Mouse (Mus musculus): Measurements from ENCODE around the gene Foxs1. TPM values are rescaled to one million over a fixed set of nuclear protein-coding genes. Genes with fewer than 3 reads are reported as not detected.

Foxs1 gene
- polyA plus RNA-seq (2017; shearing (Covaris generic)) = not detected

DNA sequence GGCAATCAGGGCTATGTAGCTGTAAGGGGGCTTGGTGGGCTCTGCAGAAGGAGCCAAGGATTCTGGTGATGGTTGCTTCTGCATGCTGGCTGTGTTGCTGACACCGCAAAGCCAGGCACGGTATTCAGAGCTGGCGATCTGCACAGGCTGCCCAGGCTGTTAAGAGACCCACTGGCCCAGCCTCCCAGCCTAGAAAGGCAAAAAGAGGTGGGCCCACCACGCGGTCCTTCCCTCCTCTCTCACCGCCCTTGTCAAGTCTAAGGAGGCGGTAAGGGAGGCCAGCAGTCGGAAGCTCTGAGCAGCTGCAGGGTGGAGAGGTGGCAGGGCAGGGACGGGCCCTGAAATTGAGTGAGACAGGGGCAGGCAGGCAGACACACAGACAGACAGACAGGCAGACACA, at the start of gene Foxs1:
Gene Foxs1, minus strand, starts transcription at position 161 of the 400 bp plus-strand sequence.

GRCm38 (mm10) chr2:152962091-152962793, 29.2 kb upstream of the Foxs1 start, which contains the start of gene Ttll9:
Gene Ttll9 (plus strand): TSS chr2:152962485.

DNA sequence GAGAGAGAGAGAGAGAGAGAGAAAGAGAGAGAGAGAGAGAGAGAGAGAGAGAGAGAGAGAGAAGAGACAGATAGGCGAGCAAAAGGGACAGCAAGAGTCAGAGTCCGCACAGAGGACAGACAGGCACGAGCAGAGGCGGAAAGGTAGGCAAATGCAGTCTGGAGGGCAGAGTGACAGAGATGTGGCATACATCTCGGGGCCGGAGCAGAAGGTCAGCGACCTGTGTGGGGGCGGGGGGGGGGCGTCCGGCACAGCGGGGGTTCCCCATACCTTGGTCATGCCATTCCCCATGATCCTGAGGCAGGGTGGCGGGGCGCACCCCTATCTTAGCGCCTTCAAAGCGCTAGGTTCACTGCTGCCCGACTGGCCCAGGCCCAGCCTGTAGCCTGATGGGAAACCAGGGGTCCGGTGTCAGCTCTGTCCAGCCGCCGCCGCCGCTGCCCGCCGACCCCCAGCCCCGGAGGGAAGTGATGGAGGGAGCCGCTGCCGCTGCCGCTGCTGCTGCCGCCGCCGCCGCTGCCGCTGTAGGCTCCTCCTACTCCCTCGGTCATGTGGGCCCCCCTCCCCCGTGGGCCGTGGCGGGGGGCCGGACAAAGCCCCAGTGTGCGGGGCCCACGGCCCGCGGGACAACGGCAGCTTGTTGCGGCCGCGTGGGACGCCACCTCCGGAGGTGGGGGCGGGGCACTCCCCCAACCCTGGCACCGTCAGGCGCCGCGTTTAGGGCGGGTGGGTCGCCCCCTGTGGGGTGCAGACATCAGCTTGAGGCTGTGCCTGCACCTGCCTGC, 18.2 kb upstream of the Foxs1 start, which contains the start of gene Dusp15:
Gene Dusp15, minus strand, starts transcription at position 634 of the 785 bp plus-strand sequence.

GRCm38 (mm10) chr2:152911031-152911430, 22.0 kb downstream of the Foxs1 start, which contains the start of gene Mylk2:
Gene Mylk2 (plus strand): TSS chr2:152911352.

Other genes starting within 250 kb of the Foxs1 start
- 4.3 TPM for gene Mcts2, start 246.2 kb downstream of the Foxs1 start, polyA plus RNA-seq (2017; shearing (Covaris generic))
- gene Id1, start 197.0 kb downstream of the Foxs1 start, polyA plus RNA-seq (2017; shearing (Covaris generic)) = 1.1 TPM
- not detected for gene Cox4i2, start 179.0 kb downstream of the Foxs1 start, polyA plus RNA-seq (2017; shearing (Covaris generic))
- 68.9 TPM for gene Bcl2l1, start 101.5 kb downstream of the Foxs1 start, polyA plus RNA-seq (2017; shearing (Covaris generic))
- 0.49 TPM for gene Tpx2, start 85.2 kb downstream of the Foxs1 start, polyA plus RNA-seq (2017; shearing (Covaris generic))
- not detected for gene Mylk2, start 21.9 kb downstream of the Foxs1 start, polyA plus RNA-seq (2017; shearing (Covaris generic))
- not detected for gene Dusp15, start 18.5 kb upstream of the Foxs1 start, polyA plus RNA-seq (2017; shearing (Covaris generic))
- gene Ttll9, start 29.3 kb upstream of the Foxs1 start, polyA plus RNA-seq (2017; shearing (Covaris generic)) = not detected
- 80.7 TPM for gene Pdrg1, start 82.2 kb upstream of the Foxs1 start, polyA plus RNA-seq (2017; shearing (Covaris generic))
- gene Xkr7, start 98.6 kb upstream of the Foxs1 start, polyA plus RNA-seq (2017; shearing (Covaris generic)) = not detected
- gene Ccm2l, start 132.7 kb upstream of the Foxs1 start, polyA plus RNA-seq (2017; shearing (Covaris generic)) = not detected
- not detected for gene Hck, start 175.3 kb upstream of the Foxs1 start, polyA plus RNA-seq (2017; shearing (Covaris generic))
- gene Tm9sf4, start 228.1 kb upstream of the Foxs1 start, polyA plus RNA-seq (2017; shearing (Covaris generic)) = 45.9 TPM